Mouse (Mus musculus): ENCODE data around the gene Knstrn. TPM values are rescaled to one million over a fixed set of nuclear protein-coding genes. Genes with fewer than 3 reads are reported as not detected.

Knstrn gene
- polyA plus RNA-seq, 1 experiment: 2.1 TPM

GRCm38 (mm10) chr2:118841186-118841585 is 27.4 kb downstream of the Knstrn start:
- no peak for TF ChIP-seq POLR2A (IDR thresholded peaks at IDR 0.05; ENCODE audit: borderline replicate concordance, insufficient read depth, low read length)
- no peak for TF ChIP-seq CTCF (IDR thresholded peaks at IDR 0.05; ENCODE audit: borderline replicate concordance, insufficient read depth, low read depth, low read length)
- Histone ChIP-seq H3K27ac (ENCODE audit: insufficient read depth, low read length) (no peak overlapping the region), H3K4me3 (replicated peaks; ENCODE audit: insufficient read depth, low read depth, low read length) (no peak overlapping the region), H3K4me1 (ENCODE audit: control insufficient read depth, insufficient read depth, low read length) (0 out of 2 replicates have a peak, but pooled peaks cover under 1% of the 10 kb centered on the region), H3K27me3 (ENCODE audit: control insufficient read depth, insufficient read depth, low read length) (no peaks in the 10 kb centered on the region; the same call in 1 of the 2 replicates)
- 56% methylated on average over 5 of the region's 5 CpGs for WGBS
- DNase-seq: no peak

- TF ChIP-seq CTCF (IDR thresholded peaks at IDR 0.05; ENCODE audit: borderline replicate concordance, insufficient read depth, low read depth, low read length) (no peak), POLR2A (IDR thresholded peaks at IDR 0.05; ENCODE audit: borderline replicate concordance, insufficient read depth, low read length) (no peak)
- H3K4me3 ChIP-seq (replicated peaks; ENCODE audit: insufficient read depth, low read depth, low read length): no peak overlapping the region
- 77% methylated on average over 4 of the region's 4 CpGs for WGBS
- 0 out of 2 replicates have a peak, but pooled peaks cover 2% of the 10 kb centered on the region for H3K4me1 ChIP-seq (ENCODE audit: control insufficient read depth, insufficient read depth, low read length)
- H3K27me3 ChIP-seq (ENCODE audit: control insufficient read depth, insufficient read depth, low read length): no peaks in the 10 kb centered on the region; the same call in 1 of the 2 replicates
- H3K27ac ChIP-seq (ENCODE audit: insufficient read depth, low read length): no peak overlapping the region
- no peak for DNase-seq
Measured at GRCm38 (mm10) chr2:118841774-118842173, 28.0 kb downstream of the Knstrn start.

GRCm38 (mm10) chr2:118844427-118844826 is 30.6 kb downstream of the Knstrn start:
- 89% methylated on average over 3 of the region's 3 CpGs for WGBS
- no peak for DNase-seq

GRCm38 (mm10) chr2:118846246-118846645 is 32.4 kb downstream of the Knstrn start:
- Histone ChIP-seq H3K4me1 (ENCODE audit: control insufficient read depth, insufficient read depth, low read length) (0 out of 2 replicates have a peak, but pooled peaks cover 2% of the 10 kb centered on the region), H3K27ac (ENCODE audit: insufficient read depth, low read length) (no peak overlapping the region), H3K27me3 (ENCODE audit: control insufficient read depth, insufficient read depth, low read length) (no peaks in the 10 kb centered on the region), H3K4me3 (replicated peaks; ENCODE audit: insufficient read depth, low read depth, low read length) (no peak overlapping the region)
- no peak for TF ChIP-seq POLR2A (IDR thresholded peaks at IDR 0.05; ENCODE audit: borderline replicate concordance, insufficient read depth, low read length)
- no peak for TF ChIP-seq CTCF (IDR thresholded peaks at IDR 0.05; ENCODE audit: borderline replicate concordance, insufficient read depth, low read depth, low read length)
- peak; percentile 16 to 33 for DNase-seq
- WGBS: 24% methylated on average over 7 of the region's 7 CpGs

More at GRCm38 (mm10) chr2:118844427-118844826, 30.6 kb downstream of the Knstrn start:
- TF ChIP-seq CTCF (IDR thresholded peaks at IDR 0.05; ENCODE audit: borderline replicate concordance, insufficient read depth, low read depth, low read length) (no peak), POLR2A (IDR thresholded peaks at IDR 0.05; ENCODE audit: borderline replicate concordance, insufficient read depth, low read length) (no peak)
- Histone ChIP-seq H3K27me3 (ENCODE audit: control insufficient read depth, insufficient read depth, low read length) (no peaks in the 10 kb centered on the region), H3K27ac (ENCODE audit: insufficient read depth, low read length) (no peak overlapping the region), H3K4me3 (replicated peaks; ENCODE audit: insufficient read depth, low read depth, low read length) (no peak overlapping the region), H3K4me1 (ENCODE audit: control insufficient read depth, insufficient read depth, low read length) (0 out of 2 replicates have a peak, but pooled peaks cover 2% of the 10 kb centered on the region)

- Histone ChIP-seq H3K4me1 (ENCODE audit: control insufficient read depth, insufficient read depth, low read length) (no peaks in the 10 kb centered on the region), H3K4me3 (replicated peaks; ENCODE audit: insufficient read depth, low read depth, low read length) (no peak overlapping the region), H3K27ac (ENCODE audit: insufficient read depth, low read length) (no peak overlapping the region), H3K27me3 (ENCODE audit: control insufficient read depth, insufficient read depth, low read length) (no peaks in the 10 kb centered on the region)
- WGBS: 63% methylated on average over 3 of the region's 3 CpGs
- TF ChIP-seq POLR2A (IDR thresholded peaks at IDR 0.05; ENCODE audit: borderline replicate concordance, insufficient read depth, low read length) (no peak), CTCF (IDR thresholded peaks at IDR 0.05; ENCODE audit: borderline replicate concordance, insufficient read depth, low read depth, low read length) (no peak)
- DNase-seq: no peak
Measured at GRCm38 (mm10) chr2:118851756-118852155, 38.0 kb downstream of the Knstrn start.

GRCm38 (mm10) chr2:118861454-118862339 is 47.9 kb downstream of the Knstrn start, which contains the start of gene Ivd:
TSS of gene Ivd (plus strand) at chr2:118861954.
- Histone ChIP-seq H3K4me3 (replicated peaks; ENCODE audit: insufficient read depth, low read depth, low read length) (peak within 1 kb of the TSS; percentile 71), H3K27ac (ENCODE audit: insufficient read depth, low read length) (peak within 1 kb of the TSS; percentile 27), H3K27me3 (ENCODE audit: control insufficient read depth, insufficient read depth, low read length) (no peaks in the 10 kb centered on the region), H3K4me1 (ENCODE audit: control insufficient read depth, insufficient read depth, low read length) (no peaks in the 10 kb centered on the region)
- peak; percentile 91 to 97 for DNase-seq
- WGBS: under 1% methylated on average over 34 of the region's 34 CpGs
- TF ChIP-seq POLR2A (IDR thresholded peaks at IDR 0.05; ENCODE audit: borderline replicate concordance, insufficient read depth, low read length): peak; percentile 94
- no peak for TF ChIP-seq CTCF (IDR thresholded peaks at IDR 0.05; ENCODE audit: borderline replicate concordance, insufficient read depth, low read depth, low read length)

GRCm38 (mm10) chr2:118862340-118862675 is 48.5 kb downstream of the Knstrn start:
- 40% methylated on average over 1 of the region's 3 CpGs for WGBS
- no peak for DNase-seq
- Histone ChIP-seq H3K27ac (ENCODE audit: insufficient read depth, low read length) (peak overlapping the region; percentile 27), H3K27me3 (ENCODE audit: control insufficient read depth, insufficient read depth, low read length) (no peaks in the 10 kb centered on the region), H3K4me3 (replicated peaks; ENCODE audit: insufficient read depth, low read depth, low read length) (peak overlapping the region; percentile 71), H3K4me1 (ENCODE audit: control insufficient read depth, insufficient read depth, low read length) (no peaks in the 10 kb centered on the region)
- TF ChIP-seq CTCF (IDR thresholded peaks at IDR 0.05; ENCODE audit: borderline replicate concordance, insufficient read depth, low read depth, low read length): no peak
- no peak for TF ChIP-seq POLR2A (IDR thresholded peaks at IDR 0.05; ENCODE audit: borderline replicate concordance, insufficient read depth, low read length)

GRCm38 (mm10) chr2:118870601-118871000 is 56.8 kb downstream of the Knstrn start:
- H3K27me3 ChIP-seq (ENCODE audit: control insufficient read depth, insufficient read depth, low read length): no peaks in the 10 kb centered on the region
- 69% methylated on average over 3 of the region's 3 CpGs for WGBS
- no peak overlapping the region for H3K4me3 ChIP-seq (replicated peaks; ENCODE audit: insufficient read depth, low read depth, low read length)
- TF ChIP-seq CTCF (IDR thresholded peaks at IDR 0.05; ENCODE audit: borderline replicate concordance, insufficient read depth, low read depth, low read length): no peak
- no peak for TF ChIP-seq POLR2A (IDR thresholded peaks at IDR 0.05; ENCODE audit: borderline replicate concordance, insufficient read depth, low read length)
- H3K27ac ChIP-seq (ENCODE audit: insufficient read depth, low read length): no peak overlapping the region
- H3K4me1 ChIP-seq (ENCODE audit: control insufficient read depth, insufficient read depth, low read length): peaks cover 7% of the 10 kb centered on the region; the same call in 1 of the 2 replicates
- no peak for DNase-seq
